Mouse (Mus musculus) kidney, adult 11 months (tissue): ENCODE measurements around the gene Ntrk3.
A peak's percentile ranks its signal among the peaks of the same experiment; 100 is the strongest.

Experiments used
- DNase-seq: peaks from one replicate; pipeline ENCODE4 v3.0.0; 2022

Gene Ntrk3

DNA sequence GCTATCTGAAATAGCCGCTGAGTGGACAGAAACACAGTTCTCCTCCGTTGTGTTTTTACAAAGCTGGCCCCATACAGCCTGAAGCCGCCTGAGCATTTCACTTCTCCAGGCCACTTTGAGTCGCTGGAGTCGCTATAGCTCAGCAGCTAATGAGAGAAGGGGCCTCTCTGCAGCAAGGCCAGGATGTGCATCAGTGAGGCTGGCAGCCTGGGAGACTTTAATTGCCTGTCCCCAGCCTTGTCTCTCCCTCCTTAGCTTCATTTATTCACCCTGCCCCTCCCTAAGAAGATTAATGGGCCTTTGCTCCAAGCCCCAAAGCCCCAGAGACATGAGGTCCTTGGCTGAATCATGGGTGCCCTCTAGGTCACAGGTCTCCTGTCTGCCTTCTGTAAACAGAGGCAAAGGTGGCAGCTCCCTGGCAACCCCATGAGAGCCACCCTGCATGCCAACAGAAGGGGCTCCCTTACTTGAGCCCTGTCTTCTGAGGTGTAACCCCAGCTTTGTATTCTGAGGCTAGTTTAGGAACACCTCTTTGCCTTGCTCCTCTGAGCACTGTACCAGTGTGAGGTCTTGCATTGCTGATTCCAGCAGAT lies 132.2 kb downstream of the Ntrk3 start:
- no peak for DNase-seq

DNA sequence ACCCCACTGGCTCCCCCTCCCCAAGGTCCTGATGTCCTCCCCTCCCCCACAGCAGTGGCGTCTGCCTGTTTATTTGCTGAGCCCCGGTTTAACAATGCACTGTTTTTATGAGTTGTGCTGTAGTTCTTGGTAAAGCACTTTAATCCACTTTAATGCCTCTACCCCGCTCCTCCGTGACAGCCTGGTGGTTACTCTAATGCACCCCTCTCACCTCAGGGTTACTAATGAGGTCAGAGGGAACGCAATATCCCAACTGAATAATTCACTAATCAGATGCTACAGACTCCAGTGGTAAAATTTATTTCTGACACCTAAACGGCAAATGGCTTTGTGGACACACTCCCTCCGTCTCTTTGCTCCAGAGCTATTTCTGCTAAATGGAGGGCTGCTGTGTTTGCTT lies 133.9 kb downstream of the Ntrk3 start:
- no peak for DNase-seq

DNA sequence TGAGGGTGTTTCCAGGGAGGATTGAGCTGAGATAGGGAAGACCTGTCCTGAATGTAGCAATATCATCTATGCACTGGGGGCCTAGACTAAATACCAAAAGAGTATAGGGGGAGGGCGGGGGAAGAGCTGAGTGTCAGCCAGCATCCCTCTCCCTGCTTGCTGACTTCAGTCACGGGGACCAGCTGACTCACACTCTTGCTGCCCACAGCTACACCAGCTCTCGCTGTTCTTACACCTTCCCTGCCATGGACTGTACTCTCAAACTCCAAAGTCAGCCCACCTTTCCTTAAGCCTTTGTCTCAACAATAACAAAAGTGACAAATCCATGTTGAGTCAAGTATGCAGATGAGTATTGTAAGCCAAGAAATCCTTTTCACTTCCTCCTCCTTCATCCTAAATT lies 136.0 kb downstream of the Ntrk3 start:
- DNase-seq: no peak

DNA sequence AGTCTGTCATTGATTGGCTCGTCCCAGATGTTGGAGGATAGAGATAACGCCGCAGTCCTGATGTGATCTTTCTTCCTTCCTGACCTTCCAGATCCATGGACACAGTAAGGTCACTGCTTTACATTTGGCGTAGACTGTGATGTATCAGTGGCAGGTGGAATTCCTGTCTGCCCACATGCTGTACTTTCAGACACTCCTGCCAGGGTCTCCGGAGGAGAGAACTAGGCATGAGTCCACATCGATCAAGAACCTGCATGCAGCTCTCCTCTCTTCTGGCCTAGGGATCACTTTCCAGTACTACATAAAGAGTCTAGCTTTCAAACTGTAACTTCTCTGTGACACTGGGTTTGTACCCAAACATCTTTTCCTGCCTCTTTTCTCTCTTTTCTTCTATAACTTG lies 136.9 kb downstream of the Ntrk3 start:
- DNase-seq: no peak

DNA sequence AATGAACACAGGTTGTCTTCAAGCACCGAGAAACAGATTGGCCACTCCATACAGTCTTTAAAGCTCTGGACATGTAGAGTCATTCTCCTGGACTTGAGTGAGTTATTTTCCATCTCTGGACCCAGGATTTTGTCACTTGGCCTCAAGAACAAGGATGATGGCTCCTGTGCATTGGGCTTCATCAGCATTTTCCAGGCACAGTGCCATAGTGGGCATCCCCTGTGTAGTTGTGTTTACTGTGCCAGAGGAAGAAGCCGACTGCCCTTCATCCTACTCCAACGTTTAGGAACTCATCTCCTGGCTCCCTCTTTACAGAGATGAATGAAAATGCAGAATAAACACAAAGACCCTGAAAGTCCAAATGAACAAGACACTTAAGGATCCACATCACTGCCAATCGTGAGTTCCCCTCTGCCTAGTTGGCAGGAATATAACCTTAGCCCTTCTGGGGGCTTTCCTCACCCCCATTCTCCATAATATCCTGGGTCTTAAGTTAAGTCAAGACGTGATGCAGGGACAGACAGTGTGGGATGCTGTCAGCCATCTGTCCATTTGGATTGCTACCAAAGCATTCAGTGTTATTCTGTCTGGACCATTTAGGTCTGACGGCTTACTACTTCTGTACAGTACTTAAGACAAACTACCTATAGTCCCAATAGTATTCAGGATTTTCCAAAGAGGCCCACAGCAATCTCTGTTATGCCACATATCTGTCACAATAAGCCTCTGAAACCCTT lies 137.7 kb downstream of the Ntrk3 start:
- no peak for DNase-seq

DNA sequence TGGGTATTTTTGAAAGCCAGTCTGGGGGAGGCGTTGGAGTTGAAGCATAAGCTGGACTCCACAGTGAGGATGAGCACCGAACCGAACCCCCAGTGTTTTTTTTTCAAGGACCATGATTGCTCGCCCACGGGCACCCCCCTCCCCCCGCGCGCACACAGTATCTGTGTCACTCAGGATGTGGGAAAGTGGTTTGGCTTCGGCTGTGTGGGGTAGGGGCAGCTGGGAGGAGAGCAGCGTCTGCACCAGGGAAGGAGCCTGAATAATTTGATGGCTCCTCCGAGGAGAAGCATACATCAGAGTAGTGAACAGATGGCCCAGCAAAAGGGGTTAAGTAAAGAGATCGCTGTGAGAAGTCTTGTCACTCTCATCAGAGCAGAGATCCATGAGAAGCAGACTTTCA lies 139.7 kb downstream of the Ntrk3 start:
- DNase-seq: no peak

DNA sequence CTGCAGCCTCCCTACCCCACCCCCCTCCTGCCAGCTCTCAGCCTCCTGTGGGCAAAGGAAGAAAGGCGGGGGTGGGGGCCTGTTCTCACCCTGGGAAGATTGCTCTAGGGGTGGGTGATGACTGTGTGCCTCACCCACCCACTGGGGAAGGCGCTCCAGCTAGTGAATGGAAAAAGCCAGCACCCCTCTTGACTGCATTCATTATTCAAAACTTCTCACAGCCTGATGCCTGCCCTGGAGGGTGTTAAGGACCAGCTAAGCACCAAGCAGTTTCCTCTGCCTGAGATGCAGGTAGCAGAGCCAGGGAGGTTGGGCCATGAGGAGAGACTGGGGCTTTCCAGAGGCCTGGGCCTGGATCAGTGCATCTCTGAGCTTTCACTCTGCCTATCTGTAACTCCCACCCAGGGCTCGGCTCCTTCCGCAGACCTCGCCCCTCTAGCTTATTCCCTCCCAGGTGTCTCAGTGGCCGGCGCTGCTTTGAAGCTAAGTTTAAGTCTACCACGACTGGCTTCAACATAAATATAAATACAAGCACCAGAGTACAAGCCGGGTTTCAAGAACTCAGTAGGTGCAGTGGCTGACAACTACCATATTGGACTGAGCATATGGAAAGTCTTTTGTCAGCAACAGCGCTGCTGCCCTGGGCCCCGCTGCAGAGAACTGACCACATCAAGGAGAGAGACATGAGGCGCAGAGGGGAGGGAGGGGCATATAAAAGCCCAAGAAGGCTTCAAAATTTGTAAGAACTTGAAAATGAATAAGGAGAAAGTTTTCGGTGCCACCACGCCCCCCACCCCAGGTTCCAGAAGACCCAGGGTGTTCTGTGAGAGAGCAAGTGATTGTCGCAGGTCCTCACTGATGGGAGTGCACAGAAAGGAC lies 140.3 kb downstream of the Ntrk3 start:
- DNase-seq: no peak

DNA sequence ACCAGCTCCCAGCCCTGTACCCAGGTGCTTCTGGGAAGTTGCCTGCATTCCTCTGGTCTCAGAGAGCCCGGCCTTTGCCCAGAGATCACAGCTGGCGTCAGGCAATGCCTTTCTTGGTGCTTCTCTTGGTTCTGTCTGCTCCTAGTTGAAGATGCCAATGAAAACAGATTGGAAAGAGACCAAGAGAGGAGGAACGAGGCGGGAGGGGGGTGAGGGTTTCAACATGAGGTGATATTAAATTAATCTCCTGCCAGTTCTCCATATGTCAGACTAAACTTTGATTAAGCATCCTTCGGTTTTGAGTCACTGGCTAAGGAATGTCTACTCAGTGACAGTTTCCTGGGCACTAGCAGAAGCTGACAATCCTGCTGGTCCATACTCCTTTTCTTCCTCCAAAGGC lies 141.3 kb downstream of the Ntrk3 start:
- DNase-seq: no peak

DNA sequence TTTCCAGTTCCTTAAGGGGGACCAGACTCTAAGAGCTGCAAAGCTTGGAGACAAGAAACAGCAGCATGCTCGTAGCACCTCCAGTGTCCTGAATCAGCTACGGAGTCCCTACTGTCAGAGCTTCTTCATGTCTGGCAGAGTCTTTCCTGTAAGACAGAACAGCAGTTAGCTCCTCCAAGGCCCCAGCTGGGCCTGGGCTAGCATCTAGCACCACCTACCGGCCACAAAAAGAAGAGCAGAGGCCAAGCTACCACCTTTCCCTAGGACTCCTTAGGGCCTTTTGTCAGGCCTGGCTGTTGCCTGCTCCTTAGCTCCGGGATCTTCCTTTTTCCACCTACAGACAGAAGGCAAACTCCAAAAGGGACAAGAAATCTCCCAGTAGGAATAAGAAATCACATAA lies 141.9 kb downstream of the Ntrk3 start:
- peak; percentile 11 for DNase-seq

DNA sequence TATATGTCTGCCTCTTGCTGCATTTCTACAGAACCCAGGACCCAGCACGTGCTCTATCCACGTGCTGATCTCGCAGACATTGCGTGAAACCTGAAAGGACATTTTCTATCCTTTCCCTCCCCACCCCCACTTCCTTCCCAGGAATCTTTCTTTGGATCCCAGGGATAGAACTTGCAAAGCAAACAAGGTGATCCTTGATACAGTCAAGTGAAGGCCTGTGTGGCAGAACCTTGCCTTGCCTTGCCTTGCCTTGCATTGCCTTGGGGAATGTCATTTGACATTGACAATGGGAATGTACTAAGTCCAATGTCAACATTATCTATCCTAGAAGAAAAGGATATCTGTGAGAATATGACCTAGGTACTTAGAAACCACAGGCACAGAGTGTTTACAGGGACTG lies 144.9 kb downstream of the Ntrk3 start:
- no peak for DNase-seq

DNA sequence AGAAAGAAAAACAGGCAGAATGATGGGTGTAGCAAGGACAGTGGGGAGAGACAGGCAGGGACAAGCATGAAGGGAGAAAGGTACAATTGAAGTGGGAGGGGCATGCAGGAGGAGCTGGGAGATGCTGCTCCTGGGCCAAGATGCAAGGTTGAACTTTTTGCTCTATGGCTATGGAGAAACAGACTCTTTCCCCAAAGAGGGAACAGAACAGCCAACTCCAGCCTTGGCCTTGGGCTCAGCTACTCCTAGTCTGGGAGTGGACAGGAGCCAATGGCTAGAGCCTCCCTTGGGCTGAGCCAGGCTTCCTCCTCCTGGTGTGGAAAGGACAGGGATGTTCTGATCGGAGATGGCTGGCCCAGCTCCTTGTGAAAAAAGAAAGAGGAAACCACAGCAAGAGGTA lies 145.6 kb downstream of the Ntrk3 start:
- DNase-seq: no peak

DNA sequence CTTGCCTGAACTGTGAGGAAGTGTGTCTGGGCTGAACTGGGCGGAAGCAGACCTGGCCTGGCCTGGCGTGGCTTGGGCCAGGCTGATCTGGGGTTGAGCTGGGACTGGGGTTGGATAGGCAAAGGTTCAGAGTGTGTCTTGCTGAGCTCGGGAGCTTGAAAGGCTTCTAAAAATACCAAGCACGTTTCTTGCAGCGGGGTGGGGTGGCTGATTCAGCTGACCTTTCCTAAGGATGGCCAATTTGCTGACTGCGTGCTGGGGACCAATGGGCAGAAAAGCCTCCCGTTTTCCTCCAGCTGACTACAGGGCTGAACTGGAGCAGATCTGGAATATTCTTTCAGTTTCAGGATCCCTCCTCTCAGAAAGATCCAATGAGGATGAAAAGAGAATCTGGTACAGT lies 148.0 kb downstream of the Ntrk3 start:
- no peak for DNase-seq

DNA sequence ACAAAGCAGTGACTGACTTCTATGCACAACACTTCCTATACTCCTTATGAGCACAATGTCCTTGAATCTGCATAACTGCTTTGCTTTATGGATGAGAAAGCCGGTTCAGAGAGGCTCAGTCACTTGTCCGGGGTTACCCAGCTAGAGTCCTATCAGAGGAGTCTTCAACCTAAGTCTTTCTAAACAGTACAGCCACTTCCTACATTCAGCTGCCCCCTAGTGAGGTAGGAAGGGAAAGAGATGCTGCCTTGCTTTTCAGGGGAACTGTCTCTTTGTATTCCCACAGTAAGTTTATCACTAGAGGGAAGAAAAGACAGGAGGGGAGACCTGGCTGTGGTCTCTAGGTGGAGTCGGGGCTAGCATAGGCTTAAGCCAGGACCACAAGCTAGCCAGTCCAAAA lies 151.0 kb downstream of the Ntrk3 start:
- no peak for DNase-seq

DNA sequence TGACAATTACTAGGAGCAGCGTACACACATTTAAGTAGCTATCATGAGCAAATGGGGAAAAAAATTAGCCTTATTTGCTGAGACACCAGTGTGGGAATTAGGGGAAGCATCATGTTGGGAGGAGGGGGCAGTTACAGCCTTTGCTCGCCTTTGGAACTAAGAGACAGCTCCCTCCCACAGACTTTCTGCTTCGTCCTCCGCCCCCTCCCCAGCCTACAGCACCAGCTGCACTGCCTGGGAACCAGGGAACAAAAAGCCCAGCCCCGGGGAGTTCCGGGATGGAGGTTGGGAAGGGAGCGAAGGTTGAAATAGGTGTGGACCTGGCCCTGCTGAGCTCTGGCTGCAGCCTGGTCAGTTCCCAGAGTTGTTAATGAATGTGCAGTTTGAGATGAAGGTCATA lies 151.9 kb downstream of the Ntrk3 start:
- no peak for DNase-seq

DNA sequence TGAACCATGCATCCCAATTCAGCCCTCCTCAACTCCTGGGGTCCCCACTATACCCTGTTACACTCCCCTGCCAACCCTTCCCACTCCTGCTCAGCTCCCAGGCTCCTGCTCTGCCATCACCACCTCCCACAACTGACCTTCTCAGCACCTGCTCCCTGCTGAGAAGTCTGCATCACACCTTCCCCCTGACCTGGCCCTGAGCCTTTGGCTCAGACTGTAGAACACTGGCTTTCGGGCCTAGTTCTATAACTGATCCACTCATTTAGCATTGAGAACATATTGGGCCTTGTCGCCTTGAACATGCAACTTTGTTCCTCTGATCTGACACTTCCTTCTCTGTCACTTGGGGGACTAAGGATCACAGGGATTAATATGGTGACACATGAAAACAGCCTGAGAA lies 152.9 kb downstream of the Ntrk3 start:
- DNase-seq: no peak

DNA sequence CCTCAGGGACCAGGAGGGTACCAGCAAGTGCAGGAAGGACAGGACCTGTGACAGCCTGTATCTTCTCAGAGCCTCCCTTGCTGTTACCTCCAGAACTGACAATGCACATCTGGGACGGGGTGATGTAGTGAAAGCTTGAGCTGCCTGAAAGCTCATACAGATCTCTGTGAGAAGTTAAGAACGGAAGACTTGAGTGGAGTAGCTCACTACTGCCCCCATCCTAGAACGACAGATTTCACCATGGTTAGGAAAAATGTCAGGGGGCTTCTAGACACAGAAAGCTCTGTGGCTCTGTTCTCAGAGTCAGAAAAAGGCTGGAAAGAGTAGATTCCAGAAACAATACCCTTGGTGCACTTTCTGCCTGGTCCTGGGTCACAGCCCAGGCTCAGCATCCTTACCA lies 153.3 kb downstream of the Ntrk3 start:
- DNase-seq: no peak

DNA sequence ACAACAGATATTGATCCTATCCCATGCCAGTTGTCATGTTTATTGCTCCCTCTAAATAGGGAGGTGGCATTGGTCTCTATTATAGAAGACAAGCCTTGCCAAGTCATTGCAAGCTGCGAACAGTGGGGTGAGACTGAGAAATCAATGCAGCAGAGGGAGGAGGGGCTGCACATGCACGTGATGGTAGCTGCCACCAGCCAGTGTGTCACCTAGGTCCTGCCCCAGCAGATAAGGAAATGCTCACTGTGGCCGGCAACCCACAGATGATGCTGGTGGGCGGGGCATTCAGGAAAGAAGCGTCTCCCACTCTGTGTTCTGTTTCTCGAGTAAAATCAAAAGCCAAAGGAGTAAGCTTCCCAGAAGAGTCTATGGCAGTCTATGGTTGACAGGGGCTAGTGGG lies 154.1 kb downstream of the Ntrk3 start:
- no peak for DNase-seq

DNA sequence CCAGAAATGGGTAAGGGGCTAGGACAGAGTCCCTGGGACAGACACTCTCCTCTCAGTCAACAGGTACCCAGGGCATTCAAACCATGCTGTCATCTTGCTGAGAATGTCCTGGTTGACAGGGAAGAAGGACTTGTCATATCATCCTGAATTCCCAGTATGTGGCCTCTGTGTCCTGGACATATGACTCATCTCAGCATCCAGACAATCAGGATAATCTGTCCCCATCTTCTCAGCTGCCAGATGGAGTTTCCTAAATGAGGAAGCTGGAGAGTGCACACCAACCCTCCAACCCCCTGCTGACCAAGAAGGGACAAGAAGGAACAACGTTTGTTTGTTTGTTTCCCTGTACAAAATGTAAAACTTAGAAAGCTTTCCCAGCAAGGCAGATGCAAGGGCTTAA lies 156.5 kb downstream of the Ntrk3 start:
- no peak for DNase-seq

DNA sequence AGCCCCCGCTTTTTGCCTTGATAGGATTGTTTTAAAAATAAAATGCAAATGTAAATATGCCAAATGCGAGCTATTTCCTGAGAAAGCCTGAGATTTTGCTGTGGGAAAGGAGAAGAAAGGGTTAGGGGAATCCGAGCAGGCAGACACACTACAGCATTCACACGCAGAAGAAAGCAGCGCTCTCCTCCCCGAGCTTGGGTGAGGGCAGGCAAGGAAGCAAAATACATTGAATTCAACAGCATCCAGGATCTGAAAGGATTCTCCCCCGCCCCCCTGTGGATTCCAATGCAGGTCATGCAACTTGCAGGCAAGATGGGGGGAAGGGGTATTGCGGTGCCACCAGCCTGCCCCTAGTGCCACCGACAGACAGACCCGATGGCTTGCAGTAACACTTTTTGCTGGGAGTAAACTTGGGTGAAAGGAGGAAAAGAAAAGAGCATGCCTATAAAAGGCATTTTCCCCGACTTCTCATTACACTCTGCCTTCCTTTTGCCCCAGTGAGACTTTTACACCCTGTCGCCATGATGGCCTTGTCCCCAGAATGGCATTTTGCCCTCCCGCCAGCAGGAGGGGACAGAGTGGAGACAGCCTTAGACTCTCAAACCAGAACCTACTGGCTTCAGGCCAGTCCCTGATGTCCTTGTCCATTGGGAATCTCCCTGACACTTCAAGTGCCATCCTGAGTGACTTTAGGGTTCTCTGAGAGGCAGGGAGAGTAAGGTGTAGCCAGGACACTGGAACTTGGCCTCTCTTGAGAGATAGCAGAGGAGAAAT lies 158.2 kb downstream of the Ntrk3 start:
- no peak for DNase-seq

DNA sequence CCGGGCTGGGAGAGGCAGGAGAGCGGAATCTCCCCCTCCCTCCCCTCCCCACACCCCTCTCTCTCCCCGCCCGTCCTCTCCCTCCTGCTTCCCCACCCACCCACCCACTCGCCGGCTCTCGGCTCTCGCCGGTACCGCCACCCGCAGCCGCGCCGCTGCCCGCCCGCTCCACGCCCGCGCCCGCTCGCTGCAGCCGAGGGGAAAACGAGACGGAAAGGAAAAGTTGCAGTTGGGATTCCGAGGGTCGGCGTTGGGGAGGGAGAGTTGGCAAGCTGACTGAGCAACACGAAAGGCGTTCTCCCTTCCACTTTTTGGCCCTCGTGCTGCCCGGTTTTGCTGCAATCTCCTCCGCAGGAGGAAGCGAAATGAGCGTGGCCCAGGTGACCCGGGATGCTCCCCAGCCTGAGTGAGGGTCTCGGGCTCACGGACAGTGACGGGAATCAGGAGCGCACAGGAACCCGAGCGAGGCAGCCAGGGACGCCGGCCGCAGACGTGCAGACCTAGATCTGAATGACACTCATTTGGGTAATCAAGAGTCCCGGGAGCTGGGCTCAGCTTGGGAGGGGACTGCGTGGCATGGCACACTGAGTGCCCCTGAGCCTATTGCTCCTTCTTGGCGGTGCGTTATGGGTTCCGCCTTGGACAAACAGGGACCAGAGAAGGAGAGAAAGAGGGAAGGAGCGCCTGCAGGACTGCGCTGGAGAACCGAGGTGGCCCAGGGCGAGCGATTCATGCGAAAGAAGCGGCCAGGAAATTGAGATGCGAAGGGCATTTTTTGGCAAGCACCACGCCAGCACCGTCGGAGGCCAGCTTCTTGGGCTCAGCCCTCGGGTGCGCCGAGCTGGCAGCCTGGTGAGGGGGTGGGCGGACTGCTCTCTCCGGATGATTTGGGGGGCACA lies 159.1 kb downstream of the Ntrk3 start:
- DNase-seq: no peak

DNA sequence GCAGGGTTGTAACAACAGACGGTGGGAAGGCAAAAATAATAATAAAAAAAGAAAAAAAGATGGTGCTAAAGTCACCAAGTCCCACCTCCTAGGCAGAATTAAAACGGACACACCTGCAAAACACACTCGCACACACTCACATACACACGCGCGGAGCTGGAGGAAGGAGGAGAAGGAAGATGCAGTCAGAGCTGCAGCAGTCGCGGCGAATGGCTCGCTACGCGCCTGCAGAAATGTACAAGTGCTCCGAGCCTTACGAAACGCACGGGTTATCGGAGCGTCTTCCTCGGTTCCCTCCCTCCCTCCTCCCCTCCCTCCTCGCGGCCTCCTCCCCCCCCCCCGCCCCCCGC lies 159.7 kb downstream of the Ntrk3 start:
- DNase-seq: no peak

DNA sequence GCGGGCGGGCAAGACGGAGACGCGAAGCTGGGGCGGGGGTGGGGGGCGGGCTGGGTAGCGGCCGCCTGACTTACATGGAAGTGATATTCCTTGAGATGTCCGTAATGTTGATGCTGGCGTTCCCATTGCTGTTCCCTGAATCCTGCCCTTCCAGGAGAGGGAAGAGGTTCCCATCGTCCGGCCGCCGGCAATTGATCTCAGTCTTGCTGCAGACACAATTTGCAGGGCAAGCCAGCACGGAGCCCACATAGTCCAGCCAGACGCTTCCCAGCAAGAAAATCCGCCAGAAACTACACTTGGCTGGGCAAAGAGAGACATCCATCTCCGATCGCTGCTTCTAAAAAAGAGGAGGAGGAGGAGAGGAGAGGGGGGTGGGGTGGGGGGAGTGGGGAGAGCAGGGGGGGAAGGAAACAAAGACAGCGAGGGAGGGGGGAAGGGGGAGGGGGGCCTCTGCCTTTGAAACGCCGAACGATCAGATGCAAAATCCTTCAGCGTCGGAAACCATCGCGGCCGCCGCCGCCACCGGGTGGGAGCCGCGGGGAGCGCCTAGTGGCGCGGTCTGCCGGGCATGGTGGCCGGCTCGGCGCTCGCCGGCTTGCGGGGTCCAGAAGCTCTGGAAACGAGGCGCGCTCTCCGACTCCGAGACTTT lies 160.2 kb downstream of the Ntrk3 start:
- DNase-seq: no peak
